Mouse (Mus musculus) stomach, postnatal 0 days (tissue): ENCODE measurements at regions not wholly inside any gene's neighbourhood (a gene's known extent, or its start where the extent isn't known, plus 50 kb on each side); places are given as distances from the start of the nearest gene placed in this dataset.
"Not testable (repeated sequence)": the region's sequence is repeated elsewhere in the genome, so short reads cannot be mapped to it uniquely, and the experiment has no call there.

Experiments used
- CTCF ChIP-seq: IDR thresholded peaks from 2 replicates; pipeline ENCODE4 v1.5.1; 2016; ENCODE audit warnings: antibody characterized with exemption, low read depth, mild to moderate bottlenecking, moderate library complexity
- EP300 ChIP-seq: optimal IDR thresholded peaks from 2 replicates; pipeline ENCODE3; 2016; ENCODE audit warnings: antibody characterized with exemption

DNA sequence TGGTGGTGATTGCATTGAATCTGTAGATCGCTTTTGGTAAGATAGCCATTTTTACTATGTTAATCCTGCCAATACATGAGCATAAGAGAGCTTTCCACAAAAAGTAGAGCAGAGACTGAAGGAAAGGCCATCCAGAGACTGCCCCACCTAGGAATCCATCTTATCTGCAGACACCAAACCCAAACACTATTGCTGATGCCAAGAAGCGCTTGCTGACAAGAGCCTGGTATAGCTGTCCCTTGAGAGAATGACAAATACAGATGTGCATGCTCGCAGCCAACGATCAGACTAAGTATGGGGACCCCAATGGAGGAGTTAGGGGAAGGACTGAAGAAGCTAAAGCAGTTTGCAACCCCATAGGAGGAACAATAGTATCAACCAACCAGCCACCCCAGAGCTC lies 51.7 kb upstream of the Rabgap1l start:
- not testable (repeated sequence) for TF ChIP-seq EP300, CTCF
